Mouse (Mus musculus) small intestine, adult 2 months (tissue): ENCODE measurements around the gene Gba2.

Experiments used
- CTCF ChIP-seq: fragments of 200-500 bp; IDR thresholded peaks from 2 replicates; pipeline ENCODE4 v1.5.1; 2012; ENCODE audit warnings: low read depth, mild to moderate bottlenecking, control low read depth, inconsistent platforms, low read length, moderate library complexity, mixed read lengths; ENCODE audit not compliant: insufficient replicate concordance, insufficient read length; ENCODE audit errors: extremely low read depth
- POLR2A ChIP-seq: fragments of 200-500 bp; IDR thresholded peaks from 2 replicates; pipeline ENCODE4 v1.6.1; 2012; ENCODE audit warnings: low read depth, mild to moderate bottlenecking, control low read depth, inconsistent platforms, low read length, moderate library complexity

GRCm38 (mm10) chr4:43528487-43528886 lies 50.2 kb downstream of the Gba2 start:
- TF ChIP-seq CTCF = no peak; the same call in 1 of the 2 replicates
- TF ChIP-seq POLR2A = no peak
